Mouse (Mus musculus) thymus, postnatal 0 days (tissue): ENCODE results near the gene Mt3. TPM values are rescaled to one million over a fixed set of nuclear protein-coding genes. Genes with fewer than 3 reads are reported as not detected.

Experiments
- DNase-seq: peaks from one replicate; pipeline ENCODE4 v3.0.0-alpha.2; 2015; ENCODE audit warnings: low spot score
- polyA plus RNA-seq: library from polyadenylated mRNA; unstranded; fragments of >200 nt; fragmentation: Nextera tagmentation; extraction: Ambion mirVana; gene quantifications from 2 replicates; pipeline ENCODE4 v1.2.1, GENCODE M21; 2015

The Mt3 gene
- polyA plus RNA-seq, 1 experiment from 2014 or later: 3.6 TPM

DNA sequence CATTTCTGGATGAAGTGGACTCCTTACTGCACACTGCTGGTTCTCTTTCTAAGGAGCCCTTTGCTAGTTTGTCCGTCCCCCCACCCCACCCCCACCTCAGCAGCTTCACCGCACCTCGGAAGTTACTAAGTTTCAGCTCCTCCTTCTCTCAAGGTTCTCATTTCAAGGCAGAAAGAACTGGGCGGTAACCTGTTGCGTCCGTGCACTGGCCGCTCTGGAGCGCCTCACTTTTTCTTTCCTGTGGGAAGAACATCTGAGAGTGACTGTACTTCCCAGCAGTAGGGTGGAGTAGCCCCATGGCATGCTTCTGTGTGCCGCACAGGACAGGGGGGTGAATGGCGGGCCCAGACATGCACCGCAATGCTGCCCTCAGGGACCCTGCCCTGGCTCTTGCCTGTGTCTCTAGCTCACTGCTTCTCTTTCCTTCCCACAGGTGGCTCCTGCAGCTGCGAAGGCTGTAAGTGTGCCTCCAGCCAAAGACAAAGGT, 32.0 kb downstream of the Mt3 start:
- DNase-seq: no peak

GRCm38 (mm10) chr8:94185791-94186190, 33.4 kb downstream of the Mt3 start:
- DNase-seq: no peak

- DNase-seq: peak; percentile 84
These were observed 34.1 kb downstream of the Mt3 start for GRCm38 (mm10) chr8:94186542-94186941.

DNA sequence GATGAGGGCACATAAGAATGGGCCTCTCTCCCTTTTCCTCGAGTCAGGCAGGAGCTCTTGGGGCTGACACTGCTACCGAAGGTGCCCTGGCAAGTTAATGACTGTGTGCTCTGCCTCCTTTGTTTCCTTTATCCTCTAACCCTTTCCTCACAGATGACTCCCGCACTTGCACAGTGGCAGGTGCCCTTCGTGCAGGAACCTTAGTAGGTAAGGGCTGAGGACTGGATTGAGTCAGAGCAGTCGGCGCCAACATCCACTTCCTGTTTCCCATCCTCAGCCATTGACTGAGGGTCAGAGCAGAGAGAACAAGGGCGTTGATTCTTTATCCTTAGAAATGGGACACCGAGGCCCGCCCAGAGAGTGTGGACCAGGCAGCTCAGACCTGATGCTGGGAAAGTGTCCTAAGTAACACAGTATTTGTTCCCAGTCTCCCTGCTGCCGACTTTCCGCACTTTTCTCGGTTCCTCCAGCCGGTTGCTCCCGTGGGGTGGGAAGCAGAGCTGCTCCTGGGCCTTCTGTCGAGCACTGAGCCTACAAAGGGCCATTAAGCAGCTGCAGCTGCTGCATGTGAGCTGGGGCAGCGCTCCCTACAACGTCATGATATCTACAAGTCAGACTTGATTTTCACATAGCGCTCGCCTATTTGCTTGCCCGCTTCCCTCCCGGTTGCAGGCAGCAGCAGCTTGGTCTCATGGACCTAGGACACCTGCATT, 35.0 kb downstream of the Mt3 start:
- DNase-seq: no peak

DNA sequence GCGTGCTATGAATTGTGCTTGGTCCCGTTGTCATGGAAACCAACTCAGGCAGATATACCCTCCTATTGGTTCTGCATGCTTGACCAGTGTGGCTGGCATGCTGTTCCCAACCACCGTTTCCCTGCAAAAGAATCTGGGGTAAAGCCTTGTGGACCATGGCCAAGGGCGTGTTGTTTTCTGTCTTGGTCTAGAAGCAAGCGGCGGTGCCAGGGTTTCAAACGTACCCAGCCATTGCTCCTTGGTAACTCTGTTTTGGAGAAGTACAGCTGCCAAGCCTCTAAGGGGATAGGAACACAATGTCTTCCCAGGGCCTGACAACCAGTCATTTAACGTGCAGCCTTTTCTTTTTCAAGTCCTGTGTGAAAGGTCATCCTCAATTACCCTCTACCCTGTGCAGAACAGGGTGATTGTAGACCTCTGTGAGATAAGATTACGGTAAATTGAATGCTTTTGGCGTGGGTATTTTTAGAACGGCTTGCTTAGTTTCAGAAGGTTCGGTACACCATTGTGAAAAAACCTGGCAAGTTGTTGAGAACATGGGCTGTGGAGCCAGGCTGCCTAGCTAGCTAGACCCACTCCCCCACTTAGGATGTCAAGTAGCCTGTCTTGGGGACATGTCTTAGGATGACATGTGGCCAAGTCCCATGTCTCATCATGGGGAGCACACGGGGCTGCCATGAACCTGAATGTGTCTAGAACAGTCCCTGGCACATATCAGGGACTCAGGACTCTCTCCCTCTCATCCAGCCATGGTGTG, 37.0 kb downstream of the Mt3 start:
- DNase-seq: no peak

DNA sequence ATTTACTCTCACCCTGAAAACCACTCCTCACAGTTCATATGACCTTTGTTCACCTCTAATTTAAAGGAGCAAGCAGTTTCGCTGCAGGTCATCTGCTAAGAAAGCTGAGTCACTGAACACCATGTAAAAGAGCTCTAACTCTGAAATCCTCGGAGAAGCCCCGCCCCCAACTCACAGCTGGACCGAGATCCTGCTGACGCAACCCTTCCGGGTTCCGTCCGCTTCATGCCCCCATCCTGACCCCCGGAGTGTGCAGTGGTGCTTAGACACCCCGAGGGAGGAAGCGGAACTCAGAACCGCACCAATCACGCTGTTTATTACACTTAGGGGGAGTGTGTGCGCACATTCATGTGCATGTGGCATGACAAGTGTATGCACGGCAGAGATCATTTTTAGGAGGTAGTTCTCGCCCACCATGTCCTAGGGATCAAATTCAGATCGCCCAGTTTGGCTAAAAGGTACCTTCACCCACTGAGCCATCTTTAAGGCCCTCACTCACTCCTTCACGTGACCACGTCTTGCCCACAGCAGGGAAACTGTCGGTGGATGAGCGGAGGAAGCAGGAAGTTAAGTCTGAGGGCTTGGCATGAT, 38.8 kb downstream of the Mt3 start:
- DNase-seq: peak; percentile 83

DNA sequence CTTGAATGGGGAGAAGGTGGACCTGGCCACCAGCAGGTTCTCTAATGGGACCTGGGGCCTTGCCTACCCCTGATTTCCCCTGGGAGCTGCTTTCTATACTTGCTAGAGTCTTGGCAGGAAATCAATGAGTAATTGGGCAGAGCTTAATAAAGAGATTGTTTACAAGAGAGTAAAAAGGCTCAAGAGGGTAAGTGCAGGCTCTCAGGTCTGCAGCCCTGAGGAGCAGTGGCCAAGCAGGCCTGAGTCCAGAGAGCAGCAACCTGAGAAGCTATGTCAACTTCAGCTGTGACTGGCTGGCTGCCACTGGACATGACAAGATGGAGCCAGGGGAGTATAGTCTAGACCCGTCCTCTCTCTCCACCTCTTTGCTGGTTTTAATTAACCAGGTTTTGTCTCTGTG, 40.5 kb downstream of the Mt3 start:
- no peak for DNase-seq

- DNase-seq: no peak
These were observed 42.3 kb downstream of the Mt3 start for GRCm38 (mm10) chr8:94194591-94195223.

DNA sequence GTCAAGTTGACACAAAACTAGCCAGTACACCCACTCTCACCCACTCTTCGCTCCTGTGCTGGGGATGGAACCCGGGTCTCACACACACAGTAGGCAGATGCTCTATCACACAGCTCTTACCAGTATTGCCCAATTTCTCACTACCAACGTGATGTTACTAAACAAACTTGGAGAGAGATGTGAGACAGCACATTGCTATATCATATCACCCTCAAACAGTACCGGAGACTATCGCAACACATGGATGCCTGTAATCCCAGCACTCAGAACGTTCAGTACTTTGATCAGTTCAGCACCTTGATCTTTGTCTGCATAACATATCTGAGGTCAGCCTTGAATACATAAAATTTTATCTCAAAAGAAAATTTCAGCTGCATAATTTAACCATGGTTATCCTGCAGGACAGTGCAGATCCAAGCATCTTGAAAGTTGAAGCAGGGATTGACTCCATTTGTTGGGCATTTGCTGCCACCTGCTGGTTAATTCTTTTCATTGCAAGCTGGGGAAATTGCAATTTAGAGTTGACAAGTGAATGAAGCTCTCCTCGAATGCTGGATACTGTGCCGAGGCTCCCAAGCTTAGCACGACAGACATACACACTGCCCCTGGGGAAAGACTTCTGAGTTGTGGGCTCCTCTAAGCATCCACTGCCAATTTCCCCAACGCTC, 46.9 kb downstream of the Mt3 start:
- peak; percentile 72 for DNase-seq

Other genes with a start within 250 kb of the Mt3 start
- 39.7 and 49.6 TPM in 2 replicates for gene Amfr, start 139.8 kb upstream of the Mt3 start, polyA plus RNA-seq
- gene Nudt21, start 115.6 kb upstream of the Mt3 start, polyA plus RNA-seq: 183 and 192 TPM in 2 replicates
- gene Ogfod1, start 115.4 kb upstream of the Mt3 start, polyA plus RNA-seq: 8.2 and 10.2 TPM in 2 replicates
- 7.2 and 9.3 TPM in 2 replicates for gene Bbs2, start 53.7 kb upstream of the Mt3 start, polyA plus RNA-seq
- 4.9 and 5.6 TPM in 2 replicates for gene Mt4, start 15.4 kb upstream of the Mt3 start, polyA plus RNA-seq
- 44.8 and 45.7 TPM in 2 replicates for gene Mt2, start 20.1 kb downstream of the Mt3 start, polyA plus RNA-seq
- gene Mt1, start 26.5 kb downstream of the Mt3 start, polyA plus RNA-seq: 112 and 124 TPM in 2 replicates
- 48.3 and 54.2 TPM in 2 replicates for gene Nup93, start 62.0 kb downstream of the Mt3 start, polyA plus RNA-seq
- 0.12 and 0.21 TPM in 2 replicates for gene Slc12a3, start 176.6 kb downstream of the Mt3 start, polyA plus RNA-seq
- 78.9 and 83.6 TPM in 2 replicates for gene Herpud1, start 233.8 kb downstream of the Mt3 start, polyA plus RNA-seq